Mouse (Mus musculus) hindbrain, embryonic 16.5 days (tissue): ENCODE results near the gene Zfp266. TPM values are rescaled to one million over a fixed set of nuclear protein-coding genes. Genes with fewer than 3 reads are reported as not detected.

Source experiments
- ATAC-seq: fragments of 200-750 bp; cut with Nextera tagmentation; 2 replicates; pipeline ENCODE4 v1.8.0; 2017; ENCODE audit warnings: moderate TSS enrichment, moderate library complexity
- H3K27ac ChIP-seq: fragments of 300-500 bp; sonication (generic); 2 replicates; pipeline ENCODE4 v1.5.1; 2014; ENCODE audit warnings: low read depth, mild to moderate bottlenecking, control low read depth, low read length, moderate library complexity
- H3K27me3 ChIP-seq: fragments of 300-500 bp; sonication (generic); replicated peaks from 2 replicates; pipeline ENCODE4 v1.6.1; 2014; ENCODE audit warnings: low read length; ENCODE audit not compliant: control insufficient read depth, insufficient read depth
- H3K36me3 ChIP-seq: fragments of 300-500 bp; sonication (generic); 2 replicates; pipeline ENCODE4 v1.6.1; 2014; ENCODE audit warnings: mild to moderate bottlenecking, low read length, moderate library complexity, mixed read lengths; ENCODE audit not compliant: control insufficient read depth, insufficient read depth
- H3K4me1 ChIP-seq: fragments of 300-500 bp; sonication (generic); 2 replicates; pipeline ENCODE4 v1.6.1; 2014; ENCODE audit warnings: low read depth, low read length; ENCODE audit not compliant: control insufficient read depth, insufficient read depth
- H3K4me2 ChIP-seq: fragments of 300-500 bp; sonication (generic); 2 replicates; pipeline ENCODE4 v1.6.1; 2014; ENCODE audit warnings: mild to moderate bottlenecking, low read length, control low read depth, moderate library complexity
- H3K4me3 ChIP-seq: fragments of 300-500 bp; sonication (generic); 2 replicates; pipeline ENCODE4 v1.5.1; 2014; ENCODE audit warnings: mild to moderate bottlenecking, low read length, control low read depth, moderate library complexity
- H3K9ac ChIP-seq: fragments of 300-500 bp; sonication (generic); 2 replicates; pipeline ENCODE4 v1.6.1; 2014; ENCODE audit warnings: low read depth, mild to moderate bottlenecking, control low read depth, low read length, moderate library complexity
- H3K9me3 ChIP-seq: fragments of 300-500 bp; sonication (generic); 2 replicates; pipeline ENCODE4 v1.6.1; 2014; ENCODE audit warnings: mild to moderate bottlenecking, low read length, moderate library complexity; ENCODE audit not compliant: control insufficient read depth
- WGBS: fragments of 180-500 bp; shearing (Covaris S2); extraction: QIAGEN DNeasy Blood & Tissue Kit; methylation state at CpG from one replicate; pipeline ENCODE4 v1.1.7; 2014; 5-methylcytosine and 5-hydroxymethylcytosine counted together
- polyA plus RNA-seq: library from polyadenylated mRNA; unstranded; fragments of >200 nt; fragmentation: Nextera tagmentation; extraction: Ambion mirVana; gene quantifications from 2 replicates; pipeline ENCODE4 v1.2.1, GENCODE M21; 2015

Zfp266 gene
- polyA plus RNA-seq, 1 experiment from 2014 or later = 84.6 TPM

DNA sequence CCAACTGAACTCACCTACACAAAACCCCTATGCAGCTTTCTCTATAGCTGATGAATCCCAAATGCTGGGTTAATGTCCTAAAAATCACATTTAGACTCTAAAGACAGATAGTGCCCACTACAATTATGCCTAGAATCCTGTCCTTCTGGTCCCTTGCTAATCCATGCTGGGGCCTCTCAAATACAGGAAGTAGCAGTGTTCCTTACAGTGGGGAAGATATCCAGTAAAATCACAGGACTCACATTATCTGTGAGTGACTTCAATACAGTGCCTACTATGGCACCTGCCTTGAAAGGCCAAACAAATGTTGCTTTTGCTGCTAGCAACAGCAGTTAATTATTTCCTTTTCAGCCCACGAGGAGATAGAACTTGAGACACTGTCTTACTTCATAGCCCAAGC is 10.9 kb downstream of the Zfp266 start:
- H3K4me3 ChIP-seq = no peak overlapping the region
- H3K4me2 ChIP-seq = no peak overlapping the region
- H3K27me3 ChIP-seq = no peaks in the 10 kb centered on the region
- peaks cover 9% of the 10 kb centered on the region for H3K4me1 ChIP-seq
- WGBS = 77% methylated on average over 1 of the region's 1 CpGs
- no peak overlapping the region for H3K27ac ChIP-seq
- ATAC-seq = no peak
- no peaks in the 10 kb centered on the region for H3K9me3 ChIP-seq
- no peak overlapping the region for H3K9ac ChIP-seq
- H3K36me3 ChIP-seq = peaks cover 5% of the 10 kb centered on the region; the same call in 1 of the 2 replicates

DNA sequence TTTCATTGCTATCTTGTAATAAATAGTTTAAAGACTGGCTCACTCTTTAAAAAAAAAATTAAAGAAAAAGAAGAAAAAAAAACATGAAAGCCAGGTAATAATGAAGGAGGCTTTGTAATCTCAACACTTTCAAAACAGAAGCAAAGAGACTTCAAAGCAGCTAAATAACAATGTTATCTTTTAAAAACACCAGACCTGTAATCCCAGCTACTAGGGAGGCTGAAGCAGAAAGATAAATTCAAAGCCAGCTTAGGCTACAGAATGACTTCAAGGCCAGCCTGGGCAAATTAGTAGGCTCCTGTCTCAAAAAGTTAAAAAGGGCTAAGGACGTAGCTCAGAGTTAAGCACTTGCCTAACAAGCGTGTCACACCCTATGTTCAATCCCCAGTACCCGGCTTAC is 11.5 kb downstream of the Zfp266 start:
- H3K27ac ChIP-seq = no peak overlapping the region
- no peak overlapping the region for H3K9ac ChIP-seq
- no peak overlapping the region for H3K4me3 ChIP-seq
- peaks cover 6% of the 10 kb centered on the region for H3K4me1 ChIP-seq
- H3K9me3 ChIP-seq = no peaks in the 10 kb centered on the region
- 82% methylated on average over 3 of the region's 3 CpGs for WGBS
- no peak for ATAC-seq
- no peak overlapping the region for H3K4me2 ChIP-seq
- H3K27me3 ChIP-seq = no peaks in the 10 kb centered on the region
- H3K36me3 ChIP-seq = peaks cover 12% of the 10 kb centered on the region

DNA sequence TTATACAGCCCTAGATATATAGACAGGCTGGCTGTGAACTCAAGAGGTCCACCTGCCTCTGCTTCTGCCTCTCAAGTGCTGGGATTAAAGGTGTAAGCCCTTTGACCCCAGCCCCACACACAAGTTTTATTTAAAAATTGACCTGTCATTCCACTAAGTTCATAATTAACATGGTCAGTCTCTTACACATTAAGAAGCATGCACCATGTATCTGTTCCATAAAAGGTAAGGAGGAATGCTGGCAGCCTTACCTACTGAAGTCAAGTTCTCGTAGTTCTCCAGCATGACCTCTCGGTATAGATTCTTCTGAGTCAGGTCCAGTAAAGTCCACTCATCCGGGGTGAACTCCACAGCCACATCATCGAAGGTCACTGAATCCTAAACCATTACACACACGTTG is 16.4 kb downstream of the Zfp266 start:
- no peak for ATAC-seq
- peaks cover 34% of the 10 kb centered on the region for H3K36me3 ChIP-seq
- H3K9me3 ChIP-seq = no peaks in the 10 kb centered on the region
- no peaks in the 10 kb centered on the region for H3K4me1 ChIP-seq
- WGBS = 95% methylated on average over 5 of the region's 5 CpGs
- no peak overlapping the region for H3K9ac ChIP-seq
- no peaks in the 10 kb centered on the region for H3K27me3 ChIP-seq
- H3K4me3 ChIP-seq = no peak overlapping the region
- H3K27ac ChIP-seq = no peak overlapping the region
- H3K4me2 ChIP-seq = no peak overlapping the region

DNA sequence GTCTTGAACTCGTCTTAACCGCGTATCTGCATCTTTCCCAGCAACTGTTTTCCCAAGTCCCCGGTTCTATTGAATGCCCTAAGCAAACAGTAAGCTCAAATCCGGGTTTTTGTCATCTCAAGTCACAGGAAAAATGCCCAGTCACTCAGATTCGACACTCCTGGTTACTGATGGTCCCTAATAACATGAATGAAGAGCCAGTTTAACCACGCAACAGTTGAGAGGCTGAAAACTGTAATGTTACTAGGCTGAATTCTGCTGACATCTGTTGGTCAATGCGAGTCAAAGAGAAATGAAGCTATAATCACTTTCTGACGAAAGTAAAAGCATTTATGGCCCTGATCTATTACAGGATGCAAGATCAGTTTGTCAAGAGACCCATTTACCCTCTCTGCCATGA is 27.9 kb downstream of the Zfp266 start:
- Histone ChIP-seq H3K4me2 (peak overlapping the region; percentile 73), H3K4me3 (peak overlapping the region; percentile 79), H3K27ac (peak overlapping the region; percentile 96), H3K36me3 (peaks cover 8% of the 10 kb centered on the region), H3K9ac (peak overlapping the region; percentile 88), H3K27me3 (no peaks in the 10 kb centered on the region), H3K9me3 (no peaks in the 10 kb centered on the region), H3K4me1 (peaks cover 28% of the 10 kb centered on the region)
- 5% methylated on average over 9 of the region's 9 CpGs for WGBS
- no peak for ATAC-seq

DNA sequence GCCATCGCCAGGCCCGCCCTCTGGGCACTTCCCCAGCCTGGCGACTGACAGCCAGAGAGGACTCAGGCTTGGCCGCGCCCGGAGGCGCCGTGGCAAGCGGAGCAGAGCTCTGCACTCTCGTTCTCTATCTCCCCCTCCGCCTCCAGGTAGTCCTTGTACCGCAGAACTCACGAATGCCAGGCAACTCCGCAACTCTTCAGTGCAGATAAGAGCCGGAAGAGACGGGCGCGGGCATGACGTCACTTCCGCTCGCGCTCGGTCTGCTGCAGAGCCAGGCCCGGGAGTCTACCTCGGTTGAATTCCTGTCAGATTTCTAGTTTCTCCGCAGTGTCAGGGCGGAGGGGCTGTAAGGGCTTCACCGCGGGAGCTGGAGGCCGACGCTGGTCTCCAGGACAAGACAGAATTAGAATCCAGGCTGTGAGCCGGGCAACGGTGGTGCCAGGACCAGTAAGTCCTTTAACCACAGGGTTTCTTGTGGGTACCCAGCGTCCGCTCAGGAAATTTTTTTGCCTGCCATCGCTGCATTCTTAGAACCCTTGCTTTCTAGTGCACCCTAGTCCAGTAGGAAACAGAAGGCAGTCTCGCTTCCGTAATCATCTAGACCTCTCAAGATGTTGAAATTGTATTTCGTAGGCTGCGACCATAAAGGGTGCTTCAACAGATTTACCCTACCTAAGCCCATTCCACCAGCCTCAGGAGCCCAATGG is 28.5 kb downstream of the Zfp266 start, which contains the start of gene Zfp426:
Gene Zfp426, minus strand, starts transcription at position 220 of the 707 bp plus-strand sequence.
- peak within 1 kb of the TSS; percentile 96 for H3K27ac ChIP-seq
- peak within 1 kb of the TSS; percentile 73 for H3K4me2 ChIP-seq
- ATAC-seq = peak; percentile 98
- peaks cover 6% of the 10 kb centered on the region for H3K36me3 ChIP-seq
- H3K4me1 ChIP-seq = peaks cover 28% of the 10 kb centered on the region
- peak within 1 kb of the TSS; percentile 88 for H3K9ac ChIP-seq
- H3K27me3 ChIP-seq = no peaks in the 10 kb centered on the region
- H3K9me3 ChIP-seq = no peaks in the 10 kb centered on the region
- 2% methylated on average over 40 of the region's 40 CpGs for WGBS
- H3K4me3 ChIP-seq = peak within 1 kb of the TSS; percentile 79

DNA sequence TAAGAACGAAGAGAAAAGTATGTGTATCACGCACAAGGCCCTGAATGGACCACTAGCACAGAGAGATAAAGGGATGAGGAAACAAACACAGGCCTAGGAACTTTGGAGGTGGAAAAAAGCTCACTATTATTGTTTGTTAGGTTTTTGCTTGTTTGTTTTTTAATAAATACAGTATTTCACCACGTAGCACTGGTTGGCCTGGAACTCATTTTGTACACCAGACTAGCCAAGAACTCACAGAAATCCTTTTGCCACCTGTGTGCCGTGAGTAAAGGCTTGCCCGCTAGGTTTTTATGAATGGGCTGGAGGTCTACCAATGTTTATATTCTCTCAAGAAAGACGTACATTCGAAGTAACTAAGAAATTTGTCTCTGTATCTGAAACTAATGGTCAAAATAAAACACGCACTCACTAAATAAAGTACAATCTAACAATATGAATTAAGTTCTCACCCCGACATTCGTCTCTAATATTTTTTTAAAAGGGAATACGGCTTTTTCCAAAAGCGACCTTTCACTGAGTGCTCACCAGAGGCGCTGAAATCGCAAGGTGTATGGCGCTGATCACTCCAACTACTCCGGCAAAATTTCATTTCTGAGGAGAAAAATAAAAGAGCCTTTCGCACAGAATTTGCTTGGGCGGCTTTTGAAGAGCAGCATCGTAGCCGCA is 29.2 kb downstream of the Zfp266 start:
- Histone ChIP-seq H3K9ac (peak overlapping the region; percentile 88), H3K4me1 (peaks cover 28% of the 10 kb centered on the region), H3K9me3 (no peaks in the 10 kb centered on the region), H3K4me2 (peak overlapping the region; percentile 73), H3K4me3 (peak overlapping the region; percentile 79), H3K27ac (peak overlapping the region; percentile 96), H3K36me3 (peaks cover 2% of the 10 kb centered on the region), H3K27me3 (no peaks in the 10 kb centered on the region)
- no peak for ATAC-seq
- WGBS = 12% methylated on average over 20 of the region's 20 CpGs

DNA sequence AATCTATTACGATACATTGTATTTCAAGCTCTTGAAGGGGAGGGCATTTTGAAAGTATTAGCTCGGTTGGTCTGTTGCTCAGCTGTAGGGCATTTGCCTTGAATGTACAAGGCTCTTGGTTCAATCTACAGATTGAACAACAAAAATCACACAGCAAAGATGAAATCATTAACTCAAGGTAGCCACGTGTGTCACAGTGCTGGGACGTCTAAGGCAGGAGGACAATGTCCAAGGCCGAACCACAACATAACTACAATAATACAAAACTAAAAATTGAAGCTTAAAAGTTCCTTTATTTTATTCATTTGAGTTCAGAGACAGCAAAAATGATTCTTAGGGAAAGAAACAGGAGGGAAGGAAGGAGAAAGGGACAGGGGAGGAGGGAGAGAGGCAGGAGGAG is 31.7 kb downstream of the Zfp266 start:
- no peak overlapping the region for H3K9ac ChIP-seq
- 92% methylated on average over 5 of the region's 5 CpGs for WGBS
- H3K27ac ChIP-seq = no peak overlapping the region
- peaks cover 28% of the 10 kb centered on the region for H3K4me1 ChIP-seq
- ATAC-seq = no peak
- no peak overlapping the region for H3K4me3 ChIP-seq
- H3K4me2 ChIP-seq = peak overlapping the region; percentile 18; the same call in 1 of the 2 replicates
- peaks cover 6% of the 10 kb centered on the region for H3K36me3 ChIP-seq
- no peaks in the 10 kb centered on the region for H3K9me3 ChIP-seq
- no peaks in the 10 kb centered on the region for H3K27me3 ChIP-seq

DNA sequence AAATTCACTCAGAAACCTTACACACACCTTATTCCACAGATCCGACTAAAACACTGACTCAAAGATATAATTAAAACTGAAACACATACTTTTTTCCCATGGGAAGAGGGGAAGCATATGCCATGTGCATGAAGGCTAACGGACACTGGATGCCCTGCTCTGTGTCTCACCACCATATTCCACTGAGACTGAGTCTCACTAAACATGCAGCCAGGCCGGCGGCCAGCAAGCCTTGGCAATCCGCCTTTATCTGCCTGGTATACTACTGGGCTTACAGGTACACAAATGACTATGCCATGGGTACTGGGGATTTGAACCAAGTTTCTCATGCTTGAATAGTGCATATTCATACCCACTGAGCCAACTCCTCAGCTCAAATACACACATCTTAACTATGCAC is 41.8 kb downstream of the Zfp266 start:
- Histone ChIP-seq H3K36me3 (peaks cover 25% of the 10 kb centered on the region), H3K9ac (no peak overlapping the region), H3K4me2 (no peak overlapping the region), H3K27me3 (no peaks in the 10 kb centered on the region), H3K4me3 (no peak overlapping the region), H3K27ac (no peak overlapping the region), H3K4me1 (no peaks in the 10 kb centered on the region), H3K9me3 (no peaks in the 10 kb centered on the region)
- WGBS = 82% methylated on average over 5 of the region's 5 CpGs
- no peak for ATAC-seq

DNA sequence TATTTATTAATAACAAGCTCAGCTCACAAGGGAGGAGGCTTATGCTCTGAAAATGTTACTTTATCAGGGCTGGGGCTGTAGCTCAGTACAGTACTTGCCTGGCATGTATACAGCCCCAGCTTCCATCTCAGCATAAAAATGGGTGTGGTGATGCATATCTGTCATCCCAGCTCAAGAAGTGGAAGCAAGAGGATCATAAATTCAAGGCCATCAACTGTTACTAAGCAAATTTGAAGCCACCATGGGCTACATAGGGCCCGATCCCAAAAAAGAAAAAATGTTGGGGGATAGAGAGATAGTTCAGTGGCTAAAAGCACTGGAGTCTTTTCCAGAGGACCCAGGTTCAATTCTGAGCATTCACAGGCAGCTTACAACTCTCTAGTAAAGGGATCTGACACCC is 44.6 kb downstream of the Zfp266 start:
- Histone ChIP-seq H3K36me3 (peaks cover 40% of the 10 kb centered on the region), H3K4me1 (no peaks in the 10 kb centered on the region), H3K4me2 (no peak overlapping the region), H3K9ac (no peak overlapping the region), H3K4me3 (no peak overlapping the region), H3K27me3 (no peaks in the 10 kb centered on the region), H3K9me3 (no peaks in the 10 kb centered on the region), H3K27ac (no peak overlapping the region)
- WGBS = 100% methylated on average over 1 of the region's 1 CpGs
- no peak for ATAC-seq
